Mouse (Mus musculus) bone marrow, adult 2 months (tissue): ENCODE data around the gene Ace. TPM values are rescaled to one million over a fixed set of nuclear protein-coding genes. Genes with fewer than 3 reads are reported as not detected.

Source experiments
- H3K27ac ChIP-seq: fragments of 200-500 bp; 2 replicates; pipeline ENCODE4 v1.5.1; 2012; ENCODE audit warnings: low read depth, mild to moderate bottlenecking, control low read depth, inconsistent platforms, low read length; ENCODE audit not compliant: control insufficient read depth, poor library complexity, insufficient read depth
- H3K4me1 ChIP-seq: fragments of 200-500 bp; 2 replicates; pipeline ENCODE4 v1.6.1; 2011; ENCODE audit warnings: low read length; ENCODE audit not compliant: control insufficient read depth, insufficient read depth
- H3K4me3 ChIP-seq: fragments of 200-500 bp; replicated peaks from 2 replicates; pipeline ENCODE3; 2011; ENCODE audit warnings: mild to moderate bottlenecking, low read depth, low read length, control low read depth; ENCODE audit not compliant: control insufficient read depth
- CTCF ChIP-seq: fragments of 200-500 bp; IDR thresholded peaks from 2 replicates; pipeline ENCODE4 v1.5.1; 2011; ENCODE audit warnings: low read length, control low read depth; ENCODE audit not compliant: control insufficient read depth, insufficient read depth
- POLR2A ChIP-seq: fragments of 200-500 bp; IDR thresholded peaks from 2 replicates; pipeline ENCODE4 v1.6.1; 2011; ENCODE audit warnings: low read depth, mild to moderate bottlenecking, control low read depth, low read length, borderline replicate concordance; ENCODE audit not compliant: control insufficient read depth
- WGBS: fragments of 180-500 bp; shearing (Covaris S2); methylation state at CpG from one replicate; pipeline ENCODE4 v1.1.7; 2018; 5-methylcytosine and 5-hydroxymethylcytosine counted together
- polyA plus RNA-seq: library from polyadenylated mRNA; stranded (reverse); fragments of >200 nt; gene quantifications from 2 replicates; pipeline ENCODE4 v1.2.4, GENCODE M21; 2011; ENCODE audit warnings: low replicate concordance; ENCODE audit not compliant: missing spikeins, insufficient read depth, insufficient read length

Ace gene
- polyA plus RNA-seq, 1 experiment: 3.9 TPM

GRCm38 (mm10) chr11:105931380-105931779 is 36.4 kb upstream of the Ace start:
- H3K4me3 ChIP-seq: no peak overlapping the region
- H3K4me1 ChIP-seq: no peaks in the 10 kb centered on the region
- no peak overlapping the region for H3K27ac ChIP-seq
- 79% methylated on average over 3 of the region's 3 CpGs for WGBS
- TF ChIP-seq CTCF (no peak), POLR2A (no peak)

- WGBS: 75% methylated on average over 8 of the region's 8 CpGs
- no peaks in the 10 kb centered on the region for H3K4me1 ChIP-seq
- no peak overlapping the region for H3K27ac ChIP-seq
- TF ChIP-seq CTCF: no peak
- TF ChIP-seq POLR2A: no peak
- no peak overlapping the region for H3K4me3 ChIP-seq
Measured at GRCm38 (mm10) chr11:105933746-105934145, 34.0 kb upstream of the Ace start.

- no peak overlapping the region for H3K27ac ChIP-seq
- no peaks in the 10 kb centered on the region for H3K4me1 ChIP-seq
- TF ChIP-seq CTCF (no peak), POLR2A (no peak)
- H3K4me3 ChIP-seq: no peak overlapping the region
- 48% methylated on average over 5 of the region's 5 CpGs for WGBS
Measured at GRCm38 (mm10) chr11:105934303-105934711, 33.4 kb upstream of the Ace start.

GRCm38 (mm10) chr11:105934816-105935215 is 32.9 kb upstream of the Ace start:
- WGBS: 85% methylated on average over 6 of the region's 6 CpGs
- TF ChIP-seq POLR2A (no peak), CTCF (no peak)
- no peaks in the 10 kb centered on the region for H3K4me1 ChIP-seq
- H3K27ac ChIP-seq: no peak overlapping the region
- no peak overlapping the region for H3K4me3 ChIP-seq

GRCm38 (mm10) chr11:105935496-105935895 is 32.2 kb upstream of the Ace start:
- TF ChIP-seq POLR2A (no peak), CTCF (no peak)
- no peak overlapping the region for H3K4me3 ChIP-seq
- no peaks in the 10 kb centered on the region for H3K4me1 ChIP-seq
- 75% methylated on average over 8 of the region's 8 CpGs for WGBS
- H3K27ac ChIP-seq: no peak overlapping the region

GRCm38 (mm10) chr11:105936200-105936599 is 31.5 kb upstream of the Ace start:
- TF ChIP-seq POLR2A (no peak), CTCF (no peak)
- Histone ChIP-seq H3K27ac (no peak overlapping the region), H3K4me1 (no peaks in the 10 kb centered on the region), H3K4me3 (no peak overlapping the region)
- WGBS: 76% methylated on average over 6 of the region's 6 CpGs

GRCm38 (mm10) chr11:105936974-105937373 is 30.8 kb upstream of the Ace start:
- Histone ChIP-seq H3K4me1 (no peaks in the 10 kb centered on the region), H3K27ac (no peak overlapping the region), H3K4me3 (no peak overlapping the region)
- WGBS: 86% methylated on average over 3 of the region's 3 CpGs
- no peak for TF ChIP-seq POLR2A
- TF ChIP-seq CTCF: no peak

GRCm38 (mm10) chr11:105938771-105939170 is 29.0 kb upstream of the Ace start:
- no peak overlapping the region for H3K4me3 ChIP-seq
- 75% methylated on average over 9 of the region's 9 CpGs for whole genome bisulfite sequencing
- TF ChIP-seq POLR2A: no peak
- H3K27ac ChIP-seq: no peak overlapping the region
- H3K4me1 ChIP-seq: no peaks in the 10 kb centered on the region

GRCm38 (mm10) chr11:105941973-105942372 is 25.8 kb upstream of the Ace start:
- H3K4me3 ChIP-seq: no peak overlapping the region
- H3K4me1 ChIP-seq: no peaks in the 10 kb centered on the region
- TF ChIP-seq POLR2A (no peak), CTCF (no peak)
- H3K27ac ChIP-seq: no peak overlapping the region
- 75% methylated on average over 8 of the region's 8 CpGs for whole genome bisulfite sequencing
